Mouse (Mus musculus): Measurements from ENCODE around the gene Hist1h2br. TPM values are rescaled to one million over a fixed set of nuclear protein-coding genes. Genes with fewer than 3 reads are reported as not detected.
"Not testable (repeated sequence)": the region's sequence is repeated elsewhere in the genome, so short reads cannot be mapped to it uniquely, and the experiment has no call there.

The Hist1h2br gene
- polyA plus RNA-seq, 1 experiment from 2014 or later, result 18.5 TPM

- not testable (repeated sequence) for H3K36me3 ChIP-seq (ENCODE audit: control insufficient read depth, insufficient read depth, low read length); H3K27ac ChIP-seq (ENCODE audit: low read length); H3K27me3 ChIP-seq (ENCODE audit: control insufficient read depth, insufficient read depth, low read length); H3K4me1 ChIP-seq (ENCODE audit: control insufficient read depth, insufficient read depth, low read length); H3K9me3 ChIP-seq (replicated peaks; ENCODE audit: control insufficient read depth, low read length); H3K9ac ChIP-seq (ENCODE audit: low read length)
- ATAC-seq (ENCODE audit: insufficient read depth, low FRiP score), result peak; percentile 86
- 0% methylated on average over 23 of the region's 58 CpGs for WGBS
- peak within 1 kb of the TSS; percentile 32; the same call in 1 of the 2 replicates for H3K4me2 ChIP-seq (ENCODE audit: low read depth, low read length)
- H3K4me3 ChIP-seq (replicated peaks; ENCODE audit: low read length), result peak within 1 kb of the TSS; percentile 13; the same call in 1 of the 2 replicates
These were observed 1.8 kb upstream of the Hist1h2br start, which contains the start of gene Hist1h4n for GRCm38 (mm10) chr13:21831418-21832394. TSS of gene Hist1h4n (minus strand) at chr13:21832196.

- not testable (repeated sequence) for H3K9me3 ChIP-seq (replicated peaks; ENCODE audit: control insufficient read depth, low read length); H3K36me3 ChIP-seq (ENCODE audit: control insufficient read depth, insufficient read depth, low read length); H3K9ac ChIP-seq (ENCODE audit: low read length); H3K4me3 ChIP-seq (replicated peaks; ENCODE audit: low read length); H3K27ac ChIP-seq (ENCODE audit: low read length); H3K27me3 ChIP-seq (ENCODE audit: control insufficient read depth, insufficient read depth, low read length); H3K4me2 ChIP-seq (ENCODE audit: low read depth, low read length); H3K4me1 ChIP-seq (ENCODE audit: control insufficient read depth, insufficient read depth, low read length)
- ATAC-seq (ENCODE audit: insufficient read depth, low FRiP score), result peak; percentile 80; the same call in 1 of the 2 replicates
- no CpG with 5 or more reads among the region's 4 CpGs for WGBS
These were observed 7.0 kb downstream of the Hist1h2br start for GRCm38 (mm10) chr13:21840508-21840907.

DNA sequence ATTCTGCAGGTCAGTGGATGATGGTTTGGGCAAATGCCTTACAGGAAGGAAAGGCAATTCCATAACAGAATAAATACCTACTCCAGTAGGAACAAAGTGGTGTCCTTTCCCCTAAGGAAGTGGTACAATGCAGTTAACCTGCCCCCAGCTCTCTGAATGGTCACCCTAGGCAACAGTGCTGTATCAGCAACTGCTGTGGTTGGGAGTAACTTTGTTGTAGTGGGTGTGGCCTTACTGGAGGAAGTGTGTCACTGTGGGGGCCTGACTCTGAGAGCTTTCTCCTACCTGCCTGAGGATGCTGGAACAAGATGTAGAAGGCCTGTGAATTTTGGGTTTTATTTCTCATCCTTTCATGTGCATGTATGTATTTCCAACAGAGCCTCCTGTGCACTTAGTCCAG lies 12.8 kb downstream of the Hist1h2br start:
- not testable (repeated sequence) for H3K9ac ChIP-seq (ENCODE audit: low read length); H3K27ac ChIP-seq (ENCODE audit: low read length); H3K4me3 ChIP-seq (replicated peaks; ENCODE audit: low read length); ATAC-seq (ENCODE audit: insufficient read depth, low FRiP score); H3K4me2 ChIP-seq (ENCODE audit: low read depth, low read length); H3K4me1 ChIP-seq (ENCODE audit: control insufficient read depth, insufficient read depth, low read length); H3K27me3 ChIP-seq (ENCODE audit: control insufficient read depth, insufficient read depth, low read length); H3K36me3 ChIP-seq (ENCODE audit: control insufficient read depth, insufficient read depth, low read length); H3K9me3 ChIP-seq (replicated peaks; ENCODE audit: control insufficient read depth, low read length)

DNA sequence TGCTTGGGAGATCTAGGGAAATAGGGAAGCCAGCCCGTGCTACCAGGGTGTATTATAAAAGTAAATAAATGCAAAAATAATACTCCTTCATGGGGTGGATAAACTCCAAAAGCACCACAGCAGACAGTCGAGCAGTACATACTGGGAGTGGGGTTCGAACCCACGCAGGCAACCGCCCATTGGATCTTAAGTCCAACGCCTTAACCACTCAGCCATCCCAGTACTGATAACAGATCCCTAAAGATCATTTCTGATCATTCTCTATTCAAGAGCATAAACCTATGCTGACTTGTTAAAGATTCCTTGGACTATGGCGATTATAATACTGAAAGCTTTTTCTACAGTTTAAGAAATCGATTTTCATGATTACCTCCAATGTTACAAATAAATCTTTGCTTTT lies 14.3 kb downstream of the Hist1h2br start:
- Histone ChIP-seq H3K27me3 (ENCODE audit: control insufficient read depth, insufficient read depth, low read length) (no peaks in the 10 kb centered on the region), H3K4me2 (ENCODE audit: low read depth, low read length) (no peak overlapping the region), H3K9ac (ENCODE audit: low read length) (no peak overlapping the region), H3K4me1 (ENCODE audit: control insufficient read depth, insufficient read depth, low read length) (no peaks in the 10 kb centered on the region), H3K27ac (ENCODE audit: low read length) (no peak overlapping the region), H3K36me3 (ENCODE audit: control insufficient read depth, insufficient read depth, low read length) (no peaks in the 10 kb centered on the region), H3K9me3 (replicated peaks; ENCODE audit: control insufficient read depth, low read length) (no peaks in the 10 kb centered on the region), H3K4me3 (replicated peaks; ENCODE audit: low read length) (no peak overlapping the region)
- 31% methylated on average over 8 of the region's 8 CpGs for WGBS
- no peak for ATAC-seq (ENCODE audit: insufficient read depth, low FRiP score)

GRCm38 (mm10) chr13:21850696-21851095 lies 17.2 kb downstream of the Hist1h2br start:
- H3K9me3 ChIP-seq (replicated peaks; ENCODE audit: control insufficient read depth, low read length); H3K27ac ChIP-seq (ENCODE audit: low read length): not testable (repeated sequence)

DNA sequence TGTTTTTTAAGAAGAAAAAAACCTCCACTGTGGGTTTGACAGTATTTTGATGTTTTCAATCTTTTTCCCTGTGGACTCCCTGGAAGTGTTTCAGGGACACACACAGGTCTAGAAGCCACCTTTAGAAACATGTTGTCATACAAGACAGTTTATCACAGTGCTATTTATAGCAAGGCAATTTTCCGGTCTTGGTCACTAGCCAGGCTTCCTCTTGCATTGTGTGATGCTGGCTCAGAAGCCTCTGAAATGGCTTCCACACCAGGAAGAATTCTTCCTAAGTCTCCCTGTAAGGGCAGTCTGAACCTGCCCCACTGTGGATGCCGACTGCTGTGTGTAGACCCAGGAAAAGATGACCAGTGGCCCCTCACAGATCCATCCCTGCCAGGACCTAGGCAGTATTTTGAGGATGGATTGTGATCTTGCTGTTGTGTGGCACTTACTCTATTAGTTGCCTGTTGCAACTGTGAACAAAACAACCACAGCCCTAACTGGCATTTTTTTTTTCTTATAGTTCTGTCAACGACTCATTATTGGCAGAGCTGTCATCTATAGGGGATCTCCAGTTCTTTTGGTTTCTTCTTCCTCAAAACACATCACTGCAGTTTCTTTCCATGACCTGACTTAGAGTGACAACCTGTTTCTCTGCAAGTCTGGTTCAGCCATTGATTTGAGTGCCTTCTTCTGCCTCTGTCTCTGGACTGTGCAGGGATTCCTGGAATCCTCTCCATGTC lies 18.8 kb downstream of the Hist1h2br start:
- Histone ChIP-seq H3K9me3 (replicated peaks; ENCODE audit: control insufficient read depth, low read length) (no peaks in the 10 kb centered on the region), H3K9ac (ENCODE audit: low read length) (no peak overlapping the region), H3K27ac (ENCODE audit: low read length) (no peak overlapping the region), H3K36me3 (ENCODE audit: control insufficient read depth, insufficient read depth, low read length) (no peaks in the 10 kb centered on the region), H3K4me3 (replicated peaks; ENCODE audit: low read length) (no peak overlapping the region), H3K4me2 (ENCODE audit: low read depth, low read length) (no peak overlapping the region), H3K27me3 (ENCODE audit: control insufficient read depth, insufficient read depth, low read length) (no peaks in the 10 kb centered on the region), H3K4me1 (ENCODE audit: control insufficient read depth, insufficient read depth, low read length) (no peaks in the 10 kb centered on the region)
- 54% methylated on average over 3 of the region's 3 CpGs for WGBS
- no peak for ATAC-seq (ENCODE audit: insufficient read depth, low FRiP score)

More at GRCm38 (mm10) chr13:21850696-21851095, 17.2 kb downstream of the Hist1h2br start:
- not testable (repeated sequence) for H3K9ac ChIP-seq (ENCODE audit: low read length); H3K4me1 ChIP-seq (ENCODE audit: control insufficient read depth, insufficient read depth, low read length); H3K4me2 ChIP-seq (ENCODE audit: low read depth, low read length); H3K4me3 ChIP-seq (replicated peaks; ENCODE audit: low read length); H3K27me3 ChIP-seq (ENCODE audit: control insufficient read depth, insufficient read depth, low read length); H3K36me3 ChIP-seq (ENCODE audit: control insufficient read depth, insufficient read depth, low read length); ATAC-seq (ENCODE audit: insufficient read depth, low FRiP score)
- WGBS, result 56% methylated on average over 1 of the region's 1 CpGs

- H3K27me3 ChIP-seq (ENCODE audit: control insufficient read depth, insufficient read depth, low read length), result no peaks in the 10 kb centered on the region
- no peaks in the 10 kb centered on the region for H3K36me3 ChIP-seq (ENCODE audit: control insufficient read depth, insufficient read depth, low read length)
- peak overlapping the region; percentile 56 for H3K4me2 ChIP-seq (ENCODE audit: low read depth, low read length)
- ATAC-seq (ENCODE audit: insufficient read depth, low FRiP score), result peak; percentile 69; the same call in 1 of the 2 replicates
- H3K9me3 ChIP-seq (replicated peaks; ENCODE audit: control insufficient read depth, low read length), result no peaks in the 10 kb centered on the region
- H3K9ac ChIP-seq (ENCODE audit: low read length), result peak overlapping the region; percentile 13; the same call in 1 of the 2 replicates
- H3K4me1 ChIP-seq (ENCODE audit: control insufficient read depth, insufficient read depth, low read length), result no peaks in the 10 kb centered on the region
- H3K4me3 ChIP-seq (replicated peaks; ENCODE audit: low read length), result peak overlapping the region; percentile 49
- H3K27ac ChIP-seq (ENCODE audit: low read length), result no peak overlapping the region
- 4% methylated on average over 11 of the region's 11 CpGs for WGBS
These were observed 21.6 kb downstream of the Hist1h2br start for GRCm38 (mm10) chr13:21855146-21855545.

DNA sequence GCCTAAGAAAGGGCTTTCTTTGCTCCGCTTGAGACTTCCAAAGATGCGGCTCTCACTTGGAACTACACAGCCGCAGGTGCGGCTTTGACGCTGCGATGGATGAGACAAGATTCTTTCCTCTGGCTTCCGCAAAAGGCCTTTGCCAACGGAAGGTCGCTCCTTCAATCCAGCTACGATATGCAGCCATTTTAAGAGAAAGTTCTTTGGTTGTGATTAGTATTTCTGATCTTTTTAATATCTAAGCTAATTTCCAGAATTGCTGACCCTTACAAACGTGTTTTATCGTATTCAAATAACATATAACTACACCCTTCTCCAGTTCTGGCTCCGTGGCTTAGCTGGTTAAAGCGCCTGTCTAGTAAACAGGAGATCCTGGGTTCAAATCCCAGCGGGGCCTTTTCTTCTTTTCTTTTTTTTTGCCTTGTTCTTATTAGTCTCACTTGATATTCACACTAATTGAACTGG lies 22.2 kb downstream of the Hist1h2br start:
- Histone ChIP-seq H3K4me3 (replicated peaks; ENCODE audit: low read length) (peak overlapping the region; percentile 49), H3K9ac (ENCODE audit: low read length) (peak overlapping the region; percentile 13; the same call in 1 of the 2 replicates), H3K36me3 (ENCODE audit: control insufficient read depth, insufficient read depth, low read length) (no peaks in the 10 kb centered on the region), H3K4me1 (ENCODE audit: control insufficient read depth, insufficient read depth, low read length) (no peaks in the 10 kb centered on the region), H3K9me3 (replicated peaks; ENCODE audit: control insufficient read depth, low read length) (no peaks in the 10 kb centered on the region), H3K4me2 (ENCODE audit: low read depth, low read length) (peak overlapping the region; percentile 56), H3K27ac (ENCODE audit: low read length) (no peak overlapping the region), H3K27me3 (ENCODE audit: control insufficient read depth, insufficient read depth, low read length) (no peaks in the 10 kb centered on the region)
- ATAC-seq (ENCODE audit: insufficient read depth, low FRiP score), result no peak
- WGBS, result 3% methylated on average over 15 of the region's 15 CpGs

DNA sequence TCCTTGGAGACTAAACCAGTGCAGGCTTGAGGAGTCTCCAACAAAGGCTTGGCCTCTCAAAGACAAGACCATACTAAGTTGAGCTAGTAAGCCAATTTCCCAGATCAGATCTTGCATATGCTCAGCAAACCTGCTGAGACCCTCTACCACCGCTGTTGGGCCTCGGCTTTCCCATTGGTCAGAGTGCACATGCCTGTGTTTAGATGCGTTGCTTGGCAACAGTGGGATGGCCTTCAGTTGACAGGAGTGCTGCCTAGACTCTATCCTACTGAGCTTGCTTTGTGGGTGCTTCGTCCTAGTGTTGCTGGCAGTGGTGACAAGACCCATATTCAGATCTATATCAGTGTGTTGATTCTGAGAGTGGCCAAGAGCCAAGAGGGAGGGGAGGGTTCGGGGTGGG lies 28.1 kb downstream of the Hist1h2br start:
- Histone ChIP-seq H3K36me3 (ENCODE audit: control insufficient read depth, insufficient read depth, low read length) (no peaks in the 10 kb centered on the region), H3K27ac (ENCODE audit: low read length) (no peak overlapping the region), H3K4me1 (ENCODE audit: control insufficient read depth, insufficient read depth, low read length) (no peaks in the 10 kb centered on the region), H3K9me3 (replicated peaks; ENCODE audit: control insufficient read depth, low read length) (no peaks in the 10 kb centered on the region), H3K4me2 (ENCODE audit: low read depth, low read length) (no peak overlapping the region), H3K9ac (ENCODE audit: low read length) (no peak overlapping the region), H3K27me3 (ENCODE audit: control insufficient read depth, insufficient read depth, low read length) (no peaks in the 10 kb centered on the region), H3K4me3 (replicated peaks; ENCODE audit: low read length) (no peak overlapping the region)
- 17% methylated on average over 5 of the region's 5 CpGs for WGBS
- ATAC-seq (ENCODE audit: insufficient read depth, low FRiP score), result no peak
